Mouse (Mus musculus): ENCODE results near the gene A530032D15Rik.
"Not testable (repeated sequence)": the region's sequence is repeated elsewhere in the genome, so short reads cannot be mapped to it uniquely, and the experiment has no call there.

The A530032D15Rik gene

DNA sequence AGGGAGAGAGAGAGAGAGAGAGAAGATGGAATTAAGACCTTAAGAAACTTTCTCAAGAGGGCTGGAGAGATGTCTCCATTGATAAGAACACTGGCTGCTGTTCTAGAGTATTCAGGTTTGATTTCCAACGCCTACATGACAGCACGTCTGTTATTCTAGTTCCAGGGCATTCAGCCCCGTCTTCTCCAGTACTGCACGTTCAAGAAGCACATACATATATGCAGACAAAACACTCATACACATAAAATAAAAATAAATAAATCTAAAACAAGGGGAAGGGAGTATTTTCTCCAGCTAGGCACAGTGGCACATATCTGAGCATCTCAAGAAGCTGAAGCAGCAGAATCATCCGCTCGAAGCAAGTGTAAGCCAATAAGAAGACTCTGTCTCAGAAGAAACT, 73.9 kb downstream of the A530032D15Rik start:
- not testable (repeated sequence) for DNase-seq (ENCODE audit: low read depth, low spot score)

GRCm38 (mm10) chr1:85034394-85034793, 75.3 kb downstream of the A530032D15Rik start:
- not testable (repeated sequence) for DNase-seq (ENCODE audit: low read depth, low spot score)

DNA sequence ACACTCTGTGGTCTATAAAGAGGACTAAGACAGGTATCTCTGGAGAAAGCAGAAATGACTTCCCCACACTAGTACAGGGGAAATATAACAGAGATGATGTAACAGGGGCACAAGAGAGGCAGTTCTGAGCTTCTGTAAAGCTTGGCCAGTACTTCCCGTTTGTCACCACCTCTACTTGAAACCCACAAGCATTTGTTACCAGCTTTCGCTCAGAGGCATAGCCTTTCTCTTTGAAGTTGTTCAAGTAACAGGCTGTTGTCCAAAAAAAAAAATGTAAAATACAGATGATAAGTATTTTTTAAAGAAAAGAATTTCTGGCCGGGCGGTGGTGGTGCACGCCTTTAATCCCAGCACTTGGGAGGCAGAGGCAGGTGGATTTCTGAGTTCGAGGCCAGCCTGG, 76.0 kb downstream of the A530032D15Rik start:
- DNase-seq (ENCODE audit: low read depth, low spot score) = not testable (repeated sequence)
